In genomic region chr4:107121165-107121943, GRCm38 (mm10) we compare ENCODE assay signal across 9 mouse cellular contexts. TPM values are rescaled to one million over a fixed set of nuclear protein-coding genes. Genes with fewer than 3 reads are reported as not detected.
DNase-seq lines count a peak whose midpoint lies in the region; ATAC-seq and TF ChIP-seq lines count a peak whose summit lies in the region.
"Had no signal": no experiment of that assay in that cellular context is flagged by ENCODE, and none has a peak within 500 bp of the region (broad histone marks: within the 10 kb centered on the region; RNA-seq: fewer than 3 reads in every experiment).

No protein-coding gene starts in this region.

- no peak overlapping the region for H3K4me3 ChIP-seq in C2C12 (ENCODE audit: insufficient read depth, poor library complexity, severe bottlenecking)
- H3K4me3 ChIP-seq in limb, embryonic 11.5 days (ENCODE audit: low read depth, low read length): no peak overlapping the region
- H3K4me3 ChIP-seq in neural tube, embryonic 13.5 days: no peak overlapping the region

- H3K9ac ChIP-seq in limb, embryonic 11.5 days (ENCODE audit: low read length): peak overlapping the region; percentile 35; the same call in 1 of the 2 replicates
- H3K9ac ChIP-seq in neural tube, embryonic 13.5 days: no peak overlapping the region

- TF ChIP-seq CTCF in C2C12 (IDR thresholded peaks at IDR 0.05; ENCODE audit: control insufficient read depth, insufficient read depth, insufficient read length): peak; percentile 54

- H3K9me3 ChIP-seq in limb, embryonic 11.5 days (ENCODE audit: control insufficient read depth, low read length): no peaks in the 10 kb centered on the region
- no peaks in the 10 kb centered on the region for H3K9me3 ChIP-seq in neural tube, embryonic 13.5 days

- H3K79me3 ChIP-seq in C2C12 (ENCODE audit: low read depth): no peaks in the 10 kb centered on the region

- intact Hi-C loops in heart, postnatal 14 days (cut with DNase I): loop anchor here (2.0 kb wide), 1 partner anchor 283 kb away; no protein-coding TSS in a partner anchor

- H3ac ChIP-seq in C2C12 (ENCODE audit: control insufficient read depth, insufficient read length, low read depth): no peak overlapping the region

- 51% methylated on average over 12 of the region's 12 CpGs for WGBS in limb, embryonic 11.5 days
- WGBS in neural tube, embryonic 13.5 days: 34% methylated on average over 12 of the region's 12 CpGs

- peaks cover 10% of the 10 kb centered on the region for H3K4me1 ChIP-seq in limb, embryonic 11.5 days (ENCODE audit: control insufficient read depth, insufficient read depth, low read length)
- peaks cover 33% of the 10 kb centered on the region for H3K4me1 ChIP-seq in neural tube, embryonic 13.5 days (replicated peaks)

- 0 out of 2 replicates have a peak overlapping the region, but pooled peaks have one; percentile 5 for H3K27ac ChIP-seq in limb, embryonic 11.5 days (replicated peaks; ENCODE audit: low read depth, low read length)
- H3K27ac ChIP-seq in neural tube, embryonic 13.5 days (replicated peaks): no peak overlapping the region; the same call in 1 of the 2 replicates
- H3K27ac ChIP-seq: macrophage had no signal

- no peaks in the 10 kb centered on the region for H3K36me3 ChIP-seq in C2C12 (ENCODE audit: control insufficient read depth, insufficient read depth)
- no peaks in the 10 kb centered on the region for H3K36me3 ChIP-seq in limb, embryonic 11.5 days (ENCODE audit: control insufficient read depth, insufficient read depth, low read length)
- no peaks in the 10 kb centered on the region for H3K36me3 ChIP-seq in neural tube, embryonic 13.5 days

- peak; percentile 64 for DNase-seq in NIH3T3 (ENCODE audit: low read depth)
- DNase-seq in embryo, embryonic 11.5 days (ENCODE audit: low read depth, low spot score): peak; percentile 50
- DNase-seq in heart, postnatal 14 days: peak; percentile 40 to 66
- peak; percentile 77 for DNase-seq in limb, embryonic 11.5 days (ENCODE audit: low spot score)
- no peak for DNase-seq in left cerebral cortex, adult 18-20 months (ENCODE audit: low spot score in 2 of 2)

- peaks cover under 1% of the 10 kb centered on the region for H3K27me3 ChIP-seq in C2C12 (ENCODE audit: control insufficient read depth, insufficient read depth, insufficient read length)
- no peaks in the 10 kb centered on the region for H3K27me3 ChIP-seq in limb, embryonic 11.5 days (ENCODE audit: control insufficient read depth, insufficient read depth, low read length)
- H3K27me3 ChIP-seq in neural tube, embryonic 13.5 days: no peaks in the 10 kb centered on the region

- no peak overlapping the region for H3K4me2 ChIP-seq in limb, embryonic 11.5 days (ENCODE audit: low read depth, severe bottlenecking)
- H3K4me2 ChIP-seq in neural tube, embryonic 13.5 days: no peak overlapping the region

- H3K79me2 ChIP-seq in C2C12 (ENCODE audit: control insufficient read depth, insufficient read depth): no peaks in the 10 kb centered on the region

- ATAC-seq in limb, embryonic 11.5 days (ENCODE audit: insufficient number of reproducible peaks, low FRiP score, low TSS enrichment, low read depth): peak; percentile 59
- peak; percentile 72 for ATAC-seq in neural tube, embryonic 13.5 days (ENCODE audit: low read depth)
- ATAC-seq in monocyte, adult 5-6 weeks (replicated peaks; ENCODE audit: insufficient number of reproducible peaks, low FRiP score, low TSS enrichment, poor library complexity, severe bottlenecking): no peak

TF ChIP-seq in C2C12, 6 proteins besides CTCF, POLR2A, EP300 and RAD21:
- TF ChIP-seq FOSL1 (IDR thresholded peaks at IDR 0.05; ENCODE audit: insufficient read depth, low read length, poor library complexity, severe bottlenecking): no peak
- TF ChIP-seq MYOG (IDR thresholded peaks at IDR 0.05; ENCODE audit: control insufficient read depth, extremely low read depth, insufficient read length): no peak
- no peak for TF ChIP-seq USF1 (IDR thresholded peaks at IDR 0.05; ENCODE audit: low read depth)
- no peak for TF ChIP-seq CEBPB (IDR thresholded peaks at IDR 0.05; ENCODE audit: low read depth)
- TF ChIP-seq MAX (IDR thresholded peaks at IDR 0.05): no peak
- no peak for TF ChIP-seq MYOD1 (IDR thresholded peaks at IDR 0.05; ENCODE audit: control insufficient read depth, insufficient read length, low read depth)

RNA-seq across cellular contexts. Expression of gene Cdcp2, which starts 24.7 kb away (rescaled TPM):
- polyA plus RNA-seq in C2C12 (2012; fragmentation: generic; extraction: Trizol): not detected
- not detected for total RNA-seq in heart, postnatal 14 days (2021)
- not detected in 2 replicates for polyA plus RNA-seq in limb, embryonic 11.5 days (2014; fragmentation: Nextera tagmentation; extraction: Ambion mirVana)
- not detected in 2 replicates for polyA plus RNA-seq in neural tube, embryonic 13.5 days (2015; fragmentation: Nextera tagmentation; extraction: Ambion mirVana)
- total RNA-seq in left cerebral cortex, adult 18-20 months (2021): not detected
- not detected in 3 replicates for total RNA-seq in monocyte, adult 5-6 weeks (2017)
- polyA plus RNA-seq: macrophage had no signal

RNA-seq across cellular contexts. Expression of gene Cyb5rl, which starts 54.6 kb away (rescaled TPM):
- 9.5 TPM for polyA plus RNA-seq in C2C12 (2012; fragmentation: generic; extraction: Trizol)
- total RNA-seq in heart, postnatal 14 days (2021): 10 to 100 TPM; 11.7 to 14.5 TPM
- polyA plus RNA-seq in limb, embryonic 11.5 days (2014; fragmentation: Nextera tagmentation; extraction: Ambion mirVana): 7.2 and 7.3 TPM in 2 replicates
- polyA plus RNA-seq in neural tube, embryonic 13.5 days (2015; fragmentation: Nextera tagmentation; extraction: Ambion mirVana): 4.5 and 6.9 TPM in 2 replicates
- total RNA-seq in left cerebral cortex, adult 18-20 months (2021): 1 to 10 TPM; 6.3 to 7.6 TPM
- 0.64 to 7.9 TPM (median 1.5 TPM) in 3 replicates for total RNA-seq in monocyte, adult 5-6 weeks (2017)

RNA-seq across cellular contexts. Expression of gene Mrpl37, which starts 54.7 kb away (rescaled TPM):
- polyA plus RNA-seq in C2C12 (2012; fragmentation: generic; extraction: Trizol): 75.5 TPM
- 10 to 100 TPM; 90.0 to 98.9 TPM for total RNA-seq in heart, postnatal 14 days (2021)
- 131 and 133 TPM in 2 replicates for polyA plus RNA-seq in limb, embryonic 11.5 days (2014; fragmentation: Nextera tagmentation; extraction: Ambion mirVana)
- polyA plus RNA-seq in neural tube, embryonic 13.5 days (2015; fragmentation: Nextera tagmentation; extraction: Ambion mirVana): 76.9 and 80.9 TPM in 2 replicates
- 10 to 100 TPM; 54.8 to 64.0 TPM for total RNA-seq in left cerebral cortex, adult 18-20 months (2021)
- total RNA-seq in monocyte, adult 5-6 weeks (2017): 11.1 to 25.7 TPM (median 18.3 TPM) in 3 replicates

RNA-seq across cellular contexts. Expression of gene Tmem59, which starts 56.8 kb away (rescaled TPM):
- polyA plus RNA-seq in C2C12 (2012; fragmentation: generic; extraction: Trizol): 142 TPM
- 100 to 1,000 TPM; 149 to 155 TPM for total RNA-seq in heart, postnatal 14 days (2021)
- 295 TPM in 2 replicates for polyA plus RNA-seq in limb, embryonic 11.5 days (2014; fragmentation: Nextera tagmentation; extraction: Ambion mirVana)
- 441 and 449 TPM in 2 replicates for polyA plus RNA-seq in neural tube, embryonic 13.5 days (2015; fragmentation: Nextera tagmentation; extraction: Ambion mirVana)
- total RNA-seq in left cerebral cortex, adult 18-20 months (2021): 100 to 1,000 TPM; 233 to 241 TPM
- total RNA-seq in monocyte, adult 5-6 weeks (2017): 184 to 208 TPM (median 196 TPM) in 3 replicates

RNA-seq across cellular contexts. Expression of gene Tceanc2, which starts 57.6 kb away (rescaled TPM):
- 15.6 TPM for polyA plus RNA-seq in C2C12 (2012; fragmentation: generic; extraction: Trizol)
- 10 to 100 TPM; 11.8 to 12.5 TPM for total RNA-seq in heart, postnatal 14 days (2021)
- polyA plus RNA-seq in limb, embryonic 11.5 days (2014; fragmentation: Nextera tagmentation; extraction: Ambion mirVana): 19.1 and 20.3 TPM in 2 replicates
- polyA plus RNA-seq in neural tube, embryonic 13.5 days (2015; fragmentation: Nextera tagmentation; extraction: Ambion mirVana): 20.5 and 36.9 TPM in 2 replicates
- 10 to 100 TPM; 14.0 to 15.9 TPM for total RNA-seq in left cerebral cortex, adult 18-20 months (2021)
- 12.8 to 15.4 TPM (median 15.4 TPM) in 3 replicates for total RNA-seq in monocyte, adult 5-6 weeks (2017)

Comparison
In these comparisons a context has a peak if more than half of its experiments do, and no peak if none do; other contexts are left out.
1. DNase-seq: peak in NIH3T3 (single experiment), embryo, embryonic 11.5 days (single experiment), heart, postnatal 14 days (2 of 2) and limb, embryonic 11.5 days (single experiment); none in left cerebral cortex, adult 18-20 months (0 of 2).